Mouse (Mus musculus) liver, postnatal 0 days (tissue): ENCODE results near the gene F12.

ENCODE experiments used
- CTCF ChIP-seq: sonication (generic); IDR thresholded peaks from 2 replicates; pipeline ENCODE4 v1.5.1; 2016; ENCODE audit warnings: antibody characterized with exemption, low read depth
- EP300 ChIP-seq: IDR thresholded peaks from 2 replicates; pipeline ENCODE4 v1.6.1; 2016; ENCODE audit warnings: antibody characterized with exemption, low read depth, mild to moderate bottlenecking

- TF ChIP-seq CTCF (peak; percentile 49), EP300 (no peak)
Observed at GRCm38 (mm10) chr13:55368401-55368800, 58.2 kb downstream of the F12 start.
